Mouse (Mus musculus) bone marrow, adult 2 months (tissue): ENCODE measurements at regions not wholly inside any gene's neighbourhood (a gene's known extent, or its start where the extent isn't known, plus 50 kb on each side); places are given as distances from the start of the nearest gene placed in this dataset.

Experiments
- CTCF ChIP-seq: fragments of 200-500 bp; IDR thresholded peaks from 2 replicates; pipeline ENCODE4 v1.5.1; 2011; ENCODE audit warnings: low read length, control low read depth; ENCODE audit not compliant: control insufficient read depth, insufficient read depth
- POLR2A ChIP-seq: fragments of 200-500 bp; IDR thresholded peaks from 2 replicates; pipeline ENCODE4 v1.6.1; 2011; ENCODE audit warnings: low read depth, mild to moderate bottlenecking, control low read depth, low read length, borderline replicate concordance; ENCODE audit not compliant: control insufficient read depth

DNA sequence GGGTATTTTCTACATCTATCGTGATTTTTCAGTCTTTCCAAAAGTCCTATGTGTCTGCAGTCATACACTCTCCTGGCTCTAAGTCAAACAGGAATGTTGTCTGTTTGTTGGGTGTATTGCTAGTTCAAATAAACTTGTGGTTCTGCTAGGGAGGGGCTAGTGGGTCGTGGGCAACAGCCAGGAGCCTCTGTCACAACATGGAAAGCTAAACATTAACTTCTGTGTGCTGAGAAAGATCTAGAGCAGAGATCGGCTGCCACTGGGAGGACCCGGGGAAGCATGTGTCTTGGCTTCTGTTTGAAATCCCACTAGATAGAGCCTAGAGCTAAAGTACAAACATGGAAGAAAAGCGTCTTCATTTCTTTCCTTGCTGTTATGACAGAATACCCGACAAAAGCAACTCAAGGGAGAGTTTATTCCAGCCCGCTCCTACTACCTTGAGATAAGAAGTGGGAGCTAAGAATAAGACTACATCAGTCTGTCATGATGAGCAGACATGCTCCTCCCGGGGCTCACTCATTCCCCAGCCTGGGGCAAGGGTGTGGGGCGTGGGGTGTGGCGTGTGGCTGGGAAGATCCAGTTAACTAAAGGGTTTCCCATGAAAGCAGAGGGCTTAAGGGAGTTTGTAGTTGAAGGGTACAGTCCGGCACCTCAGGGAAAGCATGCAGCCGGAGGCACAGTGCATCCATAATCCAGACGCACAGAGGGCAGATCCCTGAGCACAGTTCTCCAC is 190.7 kb downstream of the Rybp start:
- TF ChIP-seq CTCF: no peak
- TF ChIP-seq POLR2A: no peak
